Mouse (Mus musculus) liver, embryonic 13.5 days (tissue): ENCODE data around the gene Tbc1d5. TPM values are rescaled to one million over a fixed set of nuclear protein-coding genes. Genes with fewer than 3 reads are reported as not detected.

Experiments used
- ATAC-seq: fragments of 200-750 bp; cut with Nextera tagmentation; 2 replicates; pipeline ENCODE4 v1.8.0; 2017; ENCODE audit warnings: low read depth, mild to moderate bottlenecking, moderate number of reproducible peaks, moderate library complexity
- DNase-seq: peaks from one replicate; pipeline ENCODE4 v3.0.0; 2022
- H3K27ac ChIP-seq: fragments of 300-500 bp; sonication (generic); 2 replicates; pipeline ENCODE4 v1.5.1; 2015; ENCODE audit warnings: moderate library complexity, mild to moderate bottlenecking, inconsistent platforms
- H3K27me3 ChIP-seq: fragments of 300-500 bp; sonication (generic); 2 replicates; pipeline ENCODE4 v1.6.1; 2015; ENCODE audit warnings: mild to moderate bottlenecking, inconsistent platforms
- H3K36me3 ChIP-seq: fragments of 300-500 bp; sonication (generic); 2 replicates; pipeline ENCODE4 v1.6.1; 2015; ENCODE audit warnings: mild to moderate bottlenecking, inconsistent platforms
- H3K4me1 ChIP-seq: fragments of 300-500 bp; sonication (generic); replicated peaks from 2 replicates; pipeline ENCODE4 v1.6.1; 2015; ENCODE audit warnings: inconsistent platforms
- H3K4me2 ChIP-seq: fragments of 300-500 bp; sonication (generic); 2 replicates; pipeline ENCODE4 v1.6.1; 2015; ENCODE audit warnings: inconsistent platforms, mild to moderate bottlenecking, moderate library complexity
- H3K4me3 ChIP-seq: fragments of 300-500 bp; sonication (generic); replicated peaks from 2 replicates; pipeline ENCODE4 v1.5.1; 2015; ENCODE audit warnings: mild to moderate bottlenecking, inconsistent platforms
- H3K9ac ChIP-seq: fragments of 300-500 bp; sonication (generic); 2 replicates; pipeline ENCODE4 v1.6.1; 2015; ENCODE audit warnings: mild to moderate bottlenecking, inconsistent platforms
- H3K9me3 ChIP-seq: fragments of 300-500 bp; sonication (generic); replicated peaks from 2 replicates; pipeline ENCODE4 v1.6.1; 2016; ENCODE audit warnings: inconsistent platforms
- WGBS: fragments of 180-500 bp; shearing (Covaris S2); methylation state at CpG from one replicate; pipeline ENCODE4 v1.1.7; 2015; ENCODE audit not compliant: insufficient replicate concordance; 5-methylcytosine and 5-hydroxymethylcytosine counted together
- polyA plus RNA-seq: library from polyadenylated mRNA; unstranded; fragments of >200 nt; fragmentation: Nextera tagmentation; extraction: Ambion mirVana; gene quantifications from 2 replicates; pipeline ENCODE4 v1.2.1, GENCODE M21; 2015

Gene Tbc1d5
- polyA plus RNA-seq: 3.6 and 4.5 TPM in 2 replicates

GRCm38 (mm10) chr17:51179195-51179953 lies at the start of gene Tbc1d5:
Gene Tbc1d5 (minus strand): TSS chr17:51179352.
- peak within 1 kb of the TSS; percentile 88 for H3K4me2 ChIP-seq
- H3K27ac ChIP-seq: peak within 1 kb of the TSS; percentile 95
- H3K9me3 ChIP-seq: no peaks in the 10 kb centered on the region
- ATAC-seq: peak; percentile 96
- H3K4me3 ChIP-seq: peak within 1 kb of the TSS; percentile 85
- DNase-seq: peak; percentile 84
- no peaks in the 10 kb centered on the region for H3K36me3 ChIP-seq
- H3K9ac ChIP-seq: peak within 1 kb of the TSS; percentile 94
- whole genome bisulfite sequencing: 2% methylated on average over 54 of the region's 54 CpGs
- no peaks in the 10 kb centered on the region for H3K27me3 ChIP-seq
- peaks cover 14% of the 10 kb centered on the region for H3K4me1 ChIP-seq

DNA sequence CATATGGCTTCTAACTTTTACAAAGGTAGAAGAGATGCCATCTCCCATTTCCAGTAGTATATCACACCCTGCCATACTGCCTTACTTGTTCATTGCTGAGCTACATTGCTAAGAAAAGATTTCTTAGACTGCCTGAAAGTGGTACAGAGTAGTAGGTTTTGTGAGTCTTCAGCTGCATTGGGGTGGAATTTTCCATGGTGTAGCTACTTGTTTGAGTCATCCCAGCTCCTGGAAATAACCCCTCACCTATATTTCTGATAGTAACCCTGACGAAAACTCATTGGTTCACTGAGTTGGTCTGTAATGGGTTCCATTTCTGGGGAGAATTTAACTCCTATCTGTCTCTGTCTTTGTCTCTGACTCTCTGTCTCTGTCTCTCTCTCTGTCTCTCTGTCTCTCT lies 46.9 kb upstream of the Tbc1d5 start:
- DNase-seq (no peak), ATAC-seq (no peak)
- Histone ChIP-seq H3K4me1 (no peaks in the 10 kb centered on the region), H3K9me3 (no peaks in the 10 kb centered on the region), H3K27ac (no peak overlapping the region), H3K27me3 (no peaks in the 10 kb centered on the region), H3K9ac (no peak overlapping the region), H3K36me3 (no peaks in the 10 kb centered on the region), H3K4me3 (no peak overlapping the region), H3K4me2 (no peak overlapping the region)
- 55% methylated on average over 1 of the region's 1 CpGs for WGBS

DNA sequence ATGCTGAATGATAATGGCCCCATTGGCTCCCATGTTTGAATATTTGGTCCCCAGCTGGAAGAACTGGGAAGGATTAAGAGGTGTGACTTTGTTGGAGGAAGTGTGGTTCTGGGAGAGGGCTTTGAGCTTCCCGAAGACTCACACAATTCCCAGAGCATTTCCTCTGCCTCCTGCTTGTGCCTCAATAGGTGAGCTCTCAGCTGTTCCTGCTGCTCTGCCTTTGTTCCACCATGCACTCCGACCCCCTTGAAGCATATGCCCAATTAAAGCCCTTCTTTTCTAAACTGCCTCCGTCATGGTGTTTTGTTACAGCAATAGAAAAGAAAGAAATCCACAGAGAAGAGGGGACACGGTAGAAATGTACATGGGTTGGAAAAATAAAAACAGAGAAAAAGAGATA lies 44.0 kb upstream of the Tbc1d5 start:
- WGBS: 58% methylated on average over 4 of the region's 4 CpGs
- no peaks in the 10 kb centered on the region for H3K27me3 ChIP-seq

DNA sequence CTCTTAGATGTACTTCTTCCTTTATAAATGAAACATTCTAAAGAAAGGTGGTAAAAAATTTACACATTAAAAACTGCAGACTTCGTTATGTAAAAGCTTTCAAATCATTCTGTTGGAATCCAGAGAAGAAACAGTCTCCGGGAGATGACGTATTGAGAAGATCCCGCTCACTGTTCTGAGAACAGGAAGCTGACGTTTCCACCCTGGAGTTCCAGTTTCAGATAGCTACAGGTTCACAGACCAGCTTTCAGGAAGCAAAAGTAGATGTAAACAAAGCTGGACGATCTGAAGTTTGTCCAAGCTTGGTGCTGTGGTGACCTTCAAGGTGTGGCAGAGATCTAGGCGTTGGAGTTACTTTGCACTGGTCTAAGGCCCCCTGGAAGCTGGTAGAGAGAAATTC lies 41.9 kb upstream of the Tbc1d5 start:
- Histone ChIP-seq H3K4me1 (no peaks in the 10 kb centered on the region), H3K27ac (no peak overlapping the region), H3K27me3 (no peaks in the 10 kb centered on the region), H3K9ac (no peak overlapping the region), H3K4me2 (no peak overlapping the region), H3K36me3 (no peaks in the 10 kb centered on the region), H3K4me3 (no peak overlapping the region), H3K9me3 (no peaks in the 10 kb centered on the region)
- DNase-seq (no peak), ATAC-seq (no peak)
- WGBS: 45% methylated on average over 7 of the region's 7 CpGs

More for the DNA sequence above, 44.0 kb upstream of the Tbc1d5 start:
- no peaks in the 10 kb centered on the region for H3K36me3 ChIP-seq
- H3K4me3 ChIP-seq: no peak overlapping the region
- ATAC-seq (no peak), DNase-seq (no peak)
- H3K9ac ChIP-seq: no peak overlapping the region
- no peaks in the 10 kb centered on the region for H3K4me1 ChIP-seq
- H3K27ac ChIP-seq: no peak overlapping the region
- H3K9me3 ChIP-seq: no peaks in the 10 kb centered on the region
- no peak overlapping the region for H3K4me2 ChIP-seq

GRCm38 (mm10) chr17:51219897-51220296 lies 40.7 kb upstream of the Tbc1d5 start:
- no peak for DNase-seq

DNA sequence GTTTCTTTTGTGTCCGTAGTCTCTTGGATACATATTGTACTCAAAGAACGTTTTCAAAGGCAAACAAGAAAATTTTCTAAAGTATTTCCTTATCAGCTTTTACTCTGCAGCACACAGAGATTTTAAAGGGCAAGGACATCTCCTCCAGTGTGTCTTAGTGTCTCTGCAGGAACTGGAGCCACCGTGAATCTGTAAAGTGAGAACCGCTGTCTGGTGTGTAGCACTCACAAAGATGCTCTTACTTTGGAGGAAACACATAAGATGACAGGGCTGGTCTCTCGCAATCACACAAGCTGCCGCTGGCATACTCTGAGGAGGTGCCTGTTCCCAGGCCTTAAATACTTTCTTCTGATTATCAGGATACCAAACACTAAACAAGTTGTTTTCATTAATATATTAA lies 37.3 kb upstream of the Tbc1d5 start:
- no peak overlapping the region for H3K27ac ChIP-seq
- no peaks in the 10 kb centered on the region for H3K36me3 ChIP-seq
- H3K27me3 ChIP-seq: no peaks in the 10 kb centered on the region
- no peaks in the 10 kb centered on the region for H3K4me1 ChIP-seq
- DNase-seq: no peak
- no peak overlapping the region for H3K4me3 ChIP-seq
- H3K9ac ChIP-seq: no peak overlapping the region
- WGBS: 84% methylated on average over 6 of the region's 6 CpGs
- ATAC-seq: no peak
- no peaks in the 10 kb centered on the region for H3K9me3 ChIP-seq
- no peak overlapping the region for H3K4me2 ChIP-seq

More at GRCm38 (mm10) chr17:51219897-51220296, 40.7 kb upstream of the Tbc1d5 start:
- Histone ChIP-seq H3K27ac (no peak overlapping the region), H3K9me3 (no peaks in the 10 kb centered on the region), H3K9ac (no peak overlapping the region), H3K4me3 (no peak overlapping the region), H3K4me2 (no peak overlapping the region), H3K4me1 (no peaks in the 10 kb centered on the region), H3K27me3 (no peaks in the 10 kb centered on the region), H3K36me3 (no peaks in the 10 kb centered on the region)
- WGBS: 58% methylated on average over 3 of the region's 3 CpGs
- no peak for ATAC-seq

GRCm38 (mm10) chr17:51209565-51209964 lies 30.4 kb upstream of the Tbc1d5 start:
- H3K4me2 ChIP-seq: no peak overlapping the region
- WGBS: 58% methylated on average over 2 of the region's 2 CpGs
- H3K4me3 ChIP-seq: no peak overlapping the region
- H3K9ac ChIP-seq: no peak overlapping the region
- no peaks in the 10 kb centered on the region for H3K9me3 ChIP-seq
- no peaks in the 10 kb centered on the region for H3K4me1 ChIP-seq
- no peaks in the 10 kb centered on the region for H3K36me3 ChIP-seq
- H3K27ac ChIP-seq: no peak overlapping the region
- ATAC-seq (no peak), DNase-seq (no peak)
- no peaks in the 10 kb centered on the region for H3K27me3 ChIP-seq

DNA sequence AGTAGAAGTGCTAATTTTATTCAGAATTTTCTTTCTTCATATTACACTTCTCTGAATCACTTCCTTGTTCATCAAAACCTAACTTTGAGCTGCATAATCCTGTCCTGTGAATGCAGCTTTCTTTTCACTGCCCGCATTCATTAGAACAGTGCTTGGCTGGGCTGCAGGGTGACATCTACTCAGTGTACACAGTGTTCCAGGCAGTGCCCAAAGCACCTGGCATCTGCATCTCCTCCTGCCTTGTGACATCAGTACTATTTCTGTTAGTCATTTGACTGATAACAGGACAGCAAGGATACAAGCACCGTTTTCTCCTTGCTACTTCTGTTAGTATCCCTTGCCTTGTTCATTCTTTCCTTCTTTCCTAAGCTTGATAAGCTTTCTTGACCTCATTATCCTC lies 25.5 kb upstream of the Tbc1d5 start:
- WGBS: 60% methylated on average over 2 of the region's 2 CpGs

DNA sequence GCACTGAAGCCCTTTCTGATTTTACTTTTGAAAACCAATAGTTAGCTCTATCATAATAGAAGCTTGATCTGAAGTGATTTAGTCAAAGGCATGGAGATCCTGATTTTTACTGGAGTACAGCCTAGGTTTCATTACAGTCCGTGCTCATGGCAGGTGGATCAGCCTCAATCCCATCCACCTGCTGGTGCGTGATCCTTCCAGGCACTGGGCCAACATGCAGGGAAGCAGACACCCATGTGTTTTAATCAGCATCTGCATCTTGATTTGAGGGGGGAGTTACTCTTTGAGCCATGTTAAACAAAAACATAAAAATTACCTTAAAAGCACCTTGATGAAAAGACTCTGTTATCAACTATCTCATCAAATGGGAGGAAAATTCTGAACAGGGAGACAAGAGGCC lies 16.4 kb upstream of the Tbc1d5 start:
- no peak for DNase-seq
- Histone ChIP-seq H3K4me2 (no peak overlapping the region), H3K4me1 (no peaks in the 10 kb centered on the region), H3K36me3 (no peaks in the 10 kb centered on the region), H3K27ac (no peak overlapping the region), H3K9me3 (no peaks in the 10 kb centered on the region), H3K9ac (no peak overlapping the region), H3K27me3 (no peaks in the 10 kb centered on the region), H3K4me3 (no peak overlapping the region)
- no peak for ATAC-seq
- 80% methylated on average over 2 of the region's 2 CpGs for WGBS

More for the DNA sequence above, 25.5 kb upstream of the Tbc1d5 start:
- ATAC-seq (no peak), DNase-seq (no peak)
- Histone ChIP-seq H3K36me3 (no peaks in the 10 kb centered on the region), H3K4me2 (no peak overlapping the region), H3K27ac (no peak overlapping the region), H3K4me3 (no peak overlapping the region), H3K4me1 (no peaks in the 10 kb centered on the region), H3K27me3 (no peaks in the 10 kb centered on the region), H3K9me3 (no peaks in the 10 kb centered on the region), H3K9ac (no peak overlapping the region)

DNA sequence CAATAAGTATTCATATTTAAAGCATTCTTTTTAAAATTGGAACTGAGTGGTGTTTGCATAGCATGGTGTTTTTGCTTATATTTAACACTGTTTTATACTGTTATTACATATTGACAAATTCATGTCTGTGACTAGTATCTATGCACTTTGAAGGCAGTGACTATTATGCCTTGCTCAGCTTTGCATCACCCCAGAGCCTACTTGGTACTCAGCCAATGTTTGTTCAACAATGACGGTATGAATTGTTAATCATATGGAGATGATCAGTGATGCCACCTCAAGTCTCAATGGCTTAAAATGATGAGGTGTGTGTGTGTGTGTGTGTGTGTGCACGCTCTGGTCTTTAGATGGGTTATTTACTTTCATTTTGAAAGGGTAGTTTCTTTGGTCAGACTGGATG lies 15.6 kb upstream of the Tbc1d5 start:
- H3K27me3 ChIP-seq: no peaks in the 10 kb centered on the region
- no peak overlapping the region for H3K4me2 ChIP-seq
- H3K4me3 ChIP-seq: no peak overlapping the region
- no peaks in the 10 kb centered on the region for H3K36me3 ChIP-seq
- DNase-seq (no peak), ATAC-seq (no peak)
- H3K4me1 ChIP-seq: no peaks in the 10 kb centered on the region
- no peak overlapping the region for H3K27ac ChIP-seq
- H3K9ac ChIP-seq: no peak overlapping the region
- H3K9me3 ChIP-seq: no peaks in the 10 kb centered on the region
- 74% methylated on average over 2 of the region's 2 CpGs for WGBS

- no peak for ATAC-seq
- WGBS: 78% methylated on average over 1 of the region's 1 CpGs
- H3K4me3 ChIP-seq: no peak overlapping the region
- no peak overlapping the region for H3K9ac ChIP-seq
- no peak for DNase-seq
- no peaks in the 10 kb centered on the region for H3K27me3 ChIP-seq
- no peak overlapping the region for H3K4me2 ChIP-seq
- H3K4me1 ChIP-seq: no peaks in the 10 kb centered on the region
- no peaks in the 10 kb centered on the region for H3K9me3 ChIP-seq
- H3K36me3 ChIP-seq: no peaks in the 10 kb centered on the region
- no peak overlapping the region for H3K27ac ChIP-seq
These were observed 12.2 kb upstream of the Tbc1d5 start for GRCm38 (mm10) chr17:51191381-51191780.

DNA sequence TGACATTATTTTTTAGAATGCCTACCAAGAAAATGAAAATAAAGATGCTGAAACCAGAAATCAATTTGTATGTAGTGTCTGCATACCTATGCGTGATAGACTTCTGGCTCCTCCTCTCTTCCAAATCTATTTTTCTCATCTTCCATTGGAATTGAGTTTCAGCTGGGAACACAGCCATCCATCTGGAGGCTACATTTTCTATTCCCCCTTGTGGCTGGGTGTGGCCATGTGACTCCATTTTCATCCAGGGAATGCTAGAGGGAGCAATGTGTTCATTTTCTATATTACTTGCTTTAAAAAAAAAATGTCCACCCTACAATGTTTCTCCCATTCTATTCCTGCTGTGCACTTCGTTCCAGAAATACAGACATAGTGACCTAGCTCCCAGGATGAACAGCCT lies 3.6 kb upstream of the Tbc1d5 start:
- no peak for DNase-seq
- Histone ChIP-seq H3K9me3 (no peaks in the 10 kb centered on the region), H3K4me1 (peaks cover 9% of the 10 kb centered on the region), H3K36me3 (no peaks in the 10 kb centered on the region), H3K9ac (no peak overlapping the region), H3K27me3 (no peaks in the 10 kb centered on the region), H3K27ac (no peak overlapping the region), H3K4me2 (no peak overlapping the region), H3K4me3 (no peak overlapping the region)
- 68% methylated on average over 2 of the region's 2 CpGs for WGBS
- no peak for ATAC-seq
